Mouse (Mus musculus): Measurements from ENCODE around the gene 6030408B16Rik. TPM values are rescaled to one million over a fixed set of nuclear protein-coding genes. Genes with fewer than 3 reads are reported as not detected.

Gene 6030408B16Rik
- polyA plus RNA-seq, 1 experiment from 2014 or later, result 1.7 TPM

Other genes starting within 250 kb of the 6030408B16Rik start
- gene Gm47841, start 245.8 kb upstream of the 6030408B16Rik start, polyA plus RNA-seq (2014; fragmentation: Nextera tagmentation; extraction: Ambion mirVana), result not detected in 2 replicates
- gene Fignl2, start 214.6 kb upstream of the 6030408B16Rik start, polyA plus RNA-seq (2014; fragmentation: Nextera tagmentation; extraction: Ambion mirVana), result 0.72 and 0.81 TPM in 2 replicates
- gene Ankrd33, start 177.5 kb upstream of the 6030408B16Rik start, polyA plus RNA-seq (2014; fragmentation: Nextera tagmentation; extraction: Ambion mirVana), result not detected in 2 replicates
- 3.8 and 4.6 TPM in 2 replicates for gene Acvrl1, start 164.7 kb upstream of the 6030408B16Rik start, polyA plus RNA-seq (2014; fragmentation: Nextera tagmentation; extraction: Ambion mirVana)
- 10.5 and 11.4 TPM in 2 replicates for gene Acvr1b, start 119.1 kb upstream of the 6030408B16Rik start, polyA plus RNA-seq (2014; fragmentation: Nextera tagmentation; extraction: Ambion mirVana)
- 5.6 and 6.0 TPM in 2 replicates for gene Grasp, start 69.0 kb upstream of the 6030408B16Rik start, polyA plus RNA-seq (2014; fragmentation: Nextera tagmentation; extraction: Ambion mirVana)
- gene Nr4a1, start 38.9 kb upstream of the 6030408B16Rik start, polyA plus RNA-seq (2014; fragmentation: Nextera tagmentation; extraction: Ambion mirVana), result 2.2 and 3.0 TPM in 2 replicates
- gene Atg101, start 8.9 kb upstream of the 6030408B16Rik start, polyA plus RNA-seq (2014; fragmentation: Nextera tagmentation; extraction: Ambion mirVana), result 63.8 and 65.8 TPM in 2 replicates
- 0.31 TPM in 1 of 2 replicates, not detected in the other for gene Krt80, start 77.0 kb downstream of the 6030408B16Rik start, polyA plus RNA-seq (2014; fragmentation: Nextera tagmentation; extraction: Ambion mirVana)
- gene Krt7, start 117.8 kb downstream of the 6030408B16Rik start, polyA plus RNA-seq (2014; fragmentation: Nextera tagmentation; extraction: Ambion mirVana), result 9.4 and 11.2 TPM in 2 replicates
- gene Krt87, start 145.6 kb downstream of the 6030408B16Rik start, polyA plus RNA-seq (2014; fragmentation: Nextera tagmentation; extraction: Ambion mirVana), result 0.27 TPM in 1 of 2 replicates, not detected in the other
- gene Krt88, start 154.5 kb downstream of the 6030408B16Rik start, polyA plus RNA-seq (2014; fragmentation: Nextera tagmentation; extraction: Ambion mirVana), result not detected in 2 replicates
- not detected in 2 replicates for gene Krt81, start 170.5 kb downstream of the 6030408B16Rik start, polyA plus RNA-seq (2014; fragmentation: Nextera tagmentation; extraction: Ambion mirVana)
- not detected in 2 replicates for gene Krt86, start 180.3 kb downstream of the 6030408B16Rik start, polyA plus RNA-seq (2014; fragmentation: Nextera tagmentation; extraction: Ambion mirVana)
- gene Krt83, start 198.3 kb downstream of the 6030408B16Rik start, polyA plus RNA-seq (2014; fragmentation: Nextera tagmentation; extraction: Ambion mirVana), result not detected in 2 replicates
- not detected in 2 replicates for gene Gm49425, start 224.0 kb downstream of the 6030408B16Rik start, polyA plus RNA-seq (2014; fragmentation: Nextera tagmentation; extraction: Ambion mirVana)
- not detected in 2 replicates for gene Krt84, start 239.6 kb downstream of the 6030408B16Rik start, polyA plus RNA-seq (2014; fragmentation: Nextera tagmentation; extraction: Ambion mirVana)

Data from embryonic facial prominence, embryonic 11.5 days (tissue).